ENCODE assay signal across 10 mouse cellular contexts in the genomic region with DNA sequence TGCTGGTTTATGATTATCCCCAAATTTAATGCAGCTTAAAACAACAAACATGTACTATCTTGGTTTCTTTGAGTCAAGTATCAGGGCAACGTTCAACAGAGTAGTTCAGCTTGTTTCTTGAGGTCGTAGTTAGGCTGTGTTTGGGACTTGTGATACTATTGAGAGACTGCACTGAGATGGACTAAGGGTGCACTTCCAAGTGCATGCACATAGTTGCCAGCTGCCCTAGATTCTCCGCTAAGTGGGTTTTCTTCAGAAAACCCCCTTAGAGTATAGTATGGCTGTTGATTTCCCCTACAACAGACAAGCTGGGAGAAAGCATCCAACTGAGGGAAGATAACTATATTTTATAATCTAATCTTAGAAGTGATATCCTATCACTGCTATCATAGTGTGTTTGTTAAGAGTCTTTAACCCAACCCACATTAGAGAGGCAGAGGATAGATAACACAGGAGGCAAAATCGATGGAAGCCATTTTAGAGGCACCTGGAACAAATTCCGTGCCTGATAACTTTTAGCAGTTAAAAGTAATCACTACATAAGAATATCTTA. TPM values are rescaled to one million over a fixed set of nuclear protein-coding genes. Genes with fewer than 3 reads are reported as not detected.
A peak's percentile ranks its signal among the peaks of the same experiment; 100 is the strongest.
DNase-seq lines count a peak whose midpoint lies in the region; ATAC-seq and TF ChIP-seq lines count a peak whose summit lies in the region.
"Had no signal": no experiment of that assay in that cellular context is flagged by ENCODE, and none has a peak within 500 bp of the region (broad histone marks: within the 10 kb centered on the region; RNA-seq: fewer than 3 reads in every experiment).

No protein-coding gene starts in this region.

- H3K4me2 ChIP-seq in forebrain, embryonic 14.5 days (ENCODE audit: low read length), result peak overlapping the region; percentile 53; the same call in 1 of the 2 replicates
- no peak overlapping the region; the same call in 1 of the 2 replicates for H3K4me2 ChIP-seq in forebrain, embryonic 15.5 days (replicated peaks)
- no peak overlapping the region; the same call in 1 of the 2 replicates for H3K4me2 ChIP-seq in limb, embryonic 11.5 days (ENCODE audit: low read depth, severe bottlenecking)
- H3K4me2 ChIP-seq in midbrain, postnatal 0 days (ENCODE audit: low read depth, low read length, poor library complexity, severe bottlenecking), result peak overlapping the region; percentile 12; the same call in 1 of the 2 replicates

- H3K9ac ChIP-seq in forebrain, embryonic 14.5 days (ENCODE audit: low read length), result no peak overlapping the region
- no peak overlapping the region for H3K9ac ChIP-seq in forebrain, embryonic 15.5 days (replicated peaks)
- no peak overlapping the region; the same call in 1 of the 2 replicates for H3K9ac ChIP-seq in limb, embryonic 11.5 days (ENCODE audit: low read length)
- H3K9ac ChIP-seq in midbrain, postnatal 0 days (replicated peaks; ENCODE audit: low read length, poor library complexity, severe bottlenecking), result no peak overlapping the region

- no peaks in the 10 kb centered on the region for H3K36me3 ChIP-seq in forebrain, embryonic 14.5 days (ENCODE audit: control insufficient read depth, insufficient read depth, low read length)
- no peaks in the 10 kb centered on the region for H3K36me3 ChIP-seq in forebrain, embryonic 15.5 days
- no peaks in the 10 kb centered on the region for H3K36me3 ChIP-seq in limb, embryonic 11.5 days (ENCODE audit: control insufficient read depth, insufficient read depth, low read length)
- no peaks in the 10 kb centered on the region for H3K36me3 ChIP-seq in limb, embryonic 10.5 days
- H3K36me3 ChIP-seq in midbrain, postnatal 0 days (ENCODE audit: insufficient read depth, low read length), result no peaks in the 10 kb centered on the region
- H3K36me3 ChIP-seq: neural tube, embryonic 13.5 days had no signal

- peaks cover 5% of the 10 kb centered on the region; the same call in 1 of the 2 replicates for H3K4me1 ChIP-seq in forebrain, embryonic 14.5 days (ENCODE audit: control insufficient read depth, insufficient read depth, low read length)
- peaks cover 19% of the 10 kb centered on the region for H3K4me1 ChIP-seq in forebrain, embryonic 15.5 days
- peaks cover 5% of the 10 kb centered on the region; the same call in 1 of the 2 replicates for H3K4me1 ChIP-seq in limb, embryonic 11.5 days (ENCODE audit: control insufficient read depth, insufficient read depth, low read length)
- peaks cover 25% of the 10 kb centered on the region for H3K4me1 ChIP-seq in limb, embryonic 10.5 days
- no peaks in the 10 kb centered on the region for H3K4me1 ChIP-seq in midbrain, postnatal 0 days (ENCODE audit: insufficient read depth, low read length)

- no peak for DNase-seq in forebrain, embryonic 14.5 days (ENCODE audit: low spot score)
- no peak for DNase-seq in limb, embryonic 11.5 days (ENCODE audit: low spot score)
- DNase-seq in limb, embryonic 10.5 days (ENCODE audit: low spot score), result no peak
- peak; percentile 25 for DNase-seq in induced T-regulatory cell, adult 2 months (ENCODE audit: low read depth)
- no peak for DNase-seq in midbrain, postnatal 0 days (ENCODE audit: low spot score)
- DNase-seq in right cerebral cortex, adult 2 months (ENCODE audit: low spot score in 2 of 2), result no peak
- DNase-seq in frontal cortex, postnatal 25 days (ENCODE audit: low spot score in 2 of 2), result no peak
- DNase-seq: gastrocnemius, postnatal 14 days had no signal

- TF ChIP-seq CTCF in midbrain, postnatal 0 days (IDR thresholded peaks at IDR 0.05), result no peak

- no peak overlapping the region for H3K4me3 ChIP-seq in forebrain, embryonic 14.5 days (ENCODE audit: low read depth, low read length)
- H3K4me3 ChIP-seq in forebrain, embryonic 15.5 days, result no peak overlapping the region
- H3K4me3 ChIP-seq in limb, embryonic 11.5 days (ENCODE audit: low read depth, low read length), result peak overlapping the region; percentile 6; the same call in 1 of the 2 replicates
- H3K4me3 ChIP-seq in limb, embryonic 10.5 days, result no peak overlapping the region
- H3K4me3 ChIP-seq in midbrain, postnatal 0 days (ENCODE audit: low read depth, low read length), result no peak overlapping the region

- H3K27me3 ChIP-seq in forebrain, embryonic 14.5 days (replicated peaks; ENCODE audit: control insufficient read depth, insufficient read depth, low read length), result no peaks in the 10 kb centered on the region
- H3K27me3 ChIP-seq in forebrain, embryonic 15.5 days, result no peaks in the 10 kb centered on the region
- H3K27me3 ChIP-seq in limb, embryonic 11.5 days (ENCODE audit: control insufficient read depth, insufficient read depth, low read length), result no peaks in the 10 kb centered on the region
- H3K27me3 ChIP-seq in limb, embryonic 10.5 days (ENCODE audit: low read depth, poor library complexity, severe bottlenecking), result no peaks in the 10 kb centered on the region
- no peaks in the 10 kb centered on the region for H3K27me3 ChIP-seq in midbrain, postnatal 0 days (ENCODE audit: insufficient read depth, low read length)
- H3K27me3 ChIP-seq: neural tube, embryonic 13.5 days had no signal

- WGBS in forebrain, embryonic 14.5 days, result 80% methylated on average over 5 of the region's 5 CpGs
- 82% methylated on average over 5 of the region's 5 CpGs for WGBS in forebrain, embryonic 15.5 days
- WGBS in limb, embryonic 11.5 days, result 76% methylated on average over 5 of the region's 5 CpGs
- 76% methylated on average over 5 of the region's 5 CpGs for WGBS in limb, embryonic 10.5 days
- WGBS in midbrain, postnatal 0 days, result 80% methylated on average over 5 of the region's 5 CpGs

- no peaks in the 10 kb centered on the region for H3K9me3 ChIP-seq in forebrain, embryonic 14.5 days (replicated peaks; ENCODE audit: control insufficient read depth, low read length)
- no peaks in the 10 kb centered on the region for H3K9me3 ChIP-seq in forebrain, embryonic 15.5 days
- no peaks in the 10 kb centered on the region for H3K9me3 ChIP-seq in limb, embryonic 11.5 days (ENCODE audit: control insufficient read depth, low read length)
- H3K9me3 ChIP-seq in limb, embryonic 10.5 days (replicated peaks), result no peaks in the 10 kb centered on the region
- no peaks in the 10 kb centered on the region for H3K9me3 ChIP-seq in midbrain, postnatal 0 days (ENCODE audit: low read length)
- H3K9me3 ChIP-seq: neural tube, embryonic 13.5 days had no signal

- no peak for ATAC-seq in forebrain, embryonic 14.5 days
- no peak for ATAC-seq in forebrain, embryonic 15.5 days (replicated peaks)
- no peak for ATAC-seq in limb, embryonic 11.5 days (ENCODE audit: insufficient number of reproducible peaks, low FRiP score, low TSS enrichment, low read depth)
- ATAC-seq in midbrain, postnatal 0 days (ENCODE audit: low FRiP score), result no peak

- H3K27ac ChIP-seq in forebrain, embryonic 14.5 days (ENCODE audit: low read depth, low read length), result no peak overlapping the region
- no peak overlapping the region for H3K27ac ChIP-seq in forebrain, embryonic 15.5 days (replicated peaks)
- H3K27ac ChIP-seq in limb, embryonic 11.5 days (replicated peaks; ENCODE audit: low read depth, low read length), result no peak overlapping the region
- H3K27ac ChIP-seq in limb, embryonic 10.5 days, result no peak overlapping the region
- no peak overlapping the region for H3K27ac ChIP-seq in midbrain, postnatal 0 days (ENCODE audit: low read depth, low read length)

RNA-seq across cellular contexts. Expression of gene Fbxo8, which starts 1.7 kb away (rescaled TPM):
- polyA plus RNA-seq in forebrain, embryonic 14.5 days (2014; fragmentation: Nextera tagmentation; extraction: Ambion mirVana), result 43.4 and 57.4 TPM in 2 replicates
- 40.0 and 44.1 TPM in 2 replicates for polyA plus RNA-seq in forebrain, embryonic 15.5 days (2015; fragmentation: Nextera tagmentation; extraction: Ambion mirVana)
- polyA plus RNA-seq in limb, embryonic 11.5 days (2014; fragmentation: Nextera tagmentation; extraction: Ambion mirVana), result 54.2 and 58.2 TPM in 2 replicates
- 39.2 and 39.5 TPM in 2 replicates for polyA plus RNA-seq in limb, embryonic 10.5 days (2016; fragmentation: Nextera tagmentation; extraction: Ambion mirVana)
- 18.2 and 20.7 TPM in 2 replicates for total RNA-seq in midbrain, postnatal 0 days (2014; rRNA removed)
- polyA plus RNA-seq in midbrain, postnatal 0 days (2015; fragmentation: Nextera tagmentation; extraction: Ambion mirVana), result 36.2 and 39.6 TPM in 2 replicates

RNA-seq across cellular contexts. Expression of gene Cep44, which starts 1.8 kb away (rescaled TPM):
- polyA plus RNA-seq in forebrain, embryonic 14.5 days (2014; fragmentation: Nextera tagmentation; extraction: Ambion mirVana), result 29.3 and 34.1 TPM in 2 replicates
- polyA plus RNA-seq in forebrain, embryonic 15.5 days (2015; fragmentation: Nextera tagmentation; extraction: Ambion mirVana), result 32.6 and 35.6 TPM in 2 replicates
- 49.4 and 50.1 TPM in 2 replicates for polyA plus RNA-seq in limb, embryonic 11.5 days (2014; fragmentation: Nextera tagmentation; extraction: Ambion mirVana)
- polyA plus RNA-seq in limb, embryonic 10.5 days (2016; fragmentation: Nextera tagmentation; extraction: Ambion mirVana), result 38.3 and 43.2 TPM in 2 replicates
- total RNA-seq in midbrain, postnatal 0 days (2014; rRNA removed), result 29.3 and 29.7 TPM in 2 replicates
- polyA plus RNA-seq in midbrain, postnatal 0 days (2015; fragmentation: Nextera tagmentation; extraction: Ambion mirVana), result 19.0 and 21.1 TPM in 2 replicates

Comparison
In these comparisons a context has a peak if more than half of its experiments do, and no peak if none do; other contexts are left out.
1. H3K4me2 ChIP-seq: peak in forebrain, embryonic 14.5 days (single experiment) and midbrain, postnatal 0 days (single experiment); none in forebrain, embryonic 15.5 days (single experiment) and limb, embryonic 11.5 days (single experiment).